Mouse (Mus musculus): ENCODE data around the gene Slit3.
A peak's percentile ranks its signal among the peaks of the same experiment; 100 is the strongest.

The Slit3 gene

DNA sequence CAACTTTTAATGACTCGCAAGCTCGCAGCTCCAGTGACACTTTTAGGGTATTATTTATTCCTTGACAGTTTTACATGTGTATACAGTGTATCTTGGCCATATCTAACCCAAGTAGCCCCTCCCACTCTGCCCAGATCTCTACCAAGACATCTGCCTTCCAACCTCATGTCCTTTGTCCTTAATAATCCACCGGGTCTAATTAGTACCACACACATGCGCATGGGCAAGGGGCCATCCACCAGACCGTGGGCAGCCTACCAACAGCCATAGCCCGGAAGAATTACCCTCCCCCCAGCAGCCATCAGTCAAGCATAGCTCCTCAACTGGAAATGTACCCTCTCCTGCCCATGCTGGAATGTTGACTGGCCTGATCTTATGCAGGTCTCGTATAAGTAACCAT is 552.0 kb downstream of the Slit3 start:
- DNase-seq (ENCODE audit: low read depth, low spot score): no peak

DNA sequence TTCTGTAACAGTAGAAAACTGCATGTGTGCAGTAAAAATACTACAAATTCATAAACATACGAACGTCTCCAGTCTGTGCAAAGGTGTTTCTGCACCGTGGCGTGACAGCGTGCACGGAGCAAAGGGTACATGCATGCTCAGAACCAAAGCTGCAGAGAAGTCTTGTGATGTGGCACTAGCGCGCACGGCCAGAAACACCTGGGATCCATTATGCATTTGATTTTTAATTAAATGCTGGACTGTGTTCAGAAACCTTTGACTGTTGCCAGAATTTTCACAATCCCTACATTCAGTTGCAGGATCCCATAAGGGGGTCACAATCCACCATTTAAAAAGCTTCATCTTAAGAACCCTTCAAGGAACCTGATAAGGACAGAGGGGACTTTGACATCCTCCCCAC is 553.2 kb downstream of the Slit3 start:
- no peak for DNase-seq (ENCODE audit: low read depth, low spot score)

DNA sequence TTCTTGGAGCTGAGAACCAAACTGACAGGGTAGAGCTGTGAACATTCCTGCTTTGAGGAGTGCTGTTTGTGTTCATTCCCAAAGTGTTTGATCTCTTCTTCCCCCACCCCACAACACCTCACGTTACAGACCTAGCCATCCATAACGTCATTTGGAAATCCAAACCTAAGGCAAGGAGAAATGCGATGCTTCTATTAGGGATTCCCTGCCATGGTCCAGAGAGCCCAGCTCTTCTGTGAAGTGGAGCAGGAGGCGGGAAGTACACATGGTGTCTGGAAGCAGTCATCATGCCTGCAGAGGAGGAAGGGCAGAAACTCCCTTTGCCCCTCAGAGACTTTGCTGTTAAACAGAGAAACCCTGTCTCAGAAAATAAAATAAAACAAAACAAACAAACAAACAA is 555.7 kb downstream of the Slit3 start:
- DNase-seq (ENCODE audit: low read depth, low spot score): no peak

DNA sequence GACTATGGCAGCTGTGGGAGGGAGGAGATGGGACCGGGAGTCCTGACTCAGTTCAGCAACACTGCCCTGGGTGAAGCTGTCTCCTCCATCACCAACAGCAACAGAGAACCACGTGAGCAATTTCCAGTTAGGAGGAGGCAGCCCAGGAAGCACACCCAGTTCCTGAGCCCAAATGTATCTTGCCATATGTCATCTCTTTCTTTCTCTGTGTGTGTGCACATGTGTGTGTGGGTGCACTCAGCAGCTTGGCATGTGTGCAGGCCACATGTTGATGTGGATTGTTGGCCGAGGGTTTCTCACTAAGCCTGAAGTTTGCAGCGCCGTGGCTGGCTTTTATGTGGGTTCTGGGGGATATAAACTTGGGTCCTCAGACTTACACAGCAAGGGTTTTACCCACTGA is 559.0 kb downstream of the Slit3 start:
- DNase-seq (ENCODE audit: low read depth, low spot score): no peak

DNA sequence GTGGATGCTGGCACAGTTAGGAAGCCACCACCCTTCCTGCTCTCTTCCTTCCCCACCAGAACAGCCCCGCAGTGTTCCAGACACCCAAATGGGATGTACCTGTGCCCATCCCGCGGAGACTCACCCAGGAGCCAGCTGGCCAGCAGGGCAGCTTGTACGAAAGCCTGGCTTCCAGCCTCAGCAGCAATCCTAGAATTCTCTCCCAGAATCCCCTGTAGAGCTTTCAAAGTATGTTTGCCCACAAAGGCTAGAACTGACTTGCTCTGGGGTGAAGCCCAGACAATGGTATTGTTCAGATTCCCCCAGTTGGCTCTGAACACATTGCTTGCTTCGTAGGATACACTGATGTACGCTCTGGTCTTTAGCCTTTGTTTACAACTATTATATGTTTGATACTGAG is 566.3 kb downstream of the Slit3 start:
- no peak for DNase-seq (ENCODE audit: low read depth, low spot score)

DNA sequence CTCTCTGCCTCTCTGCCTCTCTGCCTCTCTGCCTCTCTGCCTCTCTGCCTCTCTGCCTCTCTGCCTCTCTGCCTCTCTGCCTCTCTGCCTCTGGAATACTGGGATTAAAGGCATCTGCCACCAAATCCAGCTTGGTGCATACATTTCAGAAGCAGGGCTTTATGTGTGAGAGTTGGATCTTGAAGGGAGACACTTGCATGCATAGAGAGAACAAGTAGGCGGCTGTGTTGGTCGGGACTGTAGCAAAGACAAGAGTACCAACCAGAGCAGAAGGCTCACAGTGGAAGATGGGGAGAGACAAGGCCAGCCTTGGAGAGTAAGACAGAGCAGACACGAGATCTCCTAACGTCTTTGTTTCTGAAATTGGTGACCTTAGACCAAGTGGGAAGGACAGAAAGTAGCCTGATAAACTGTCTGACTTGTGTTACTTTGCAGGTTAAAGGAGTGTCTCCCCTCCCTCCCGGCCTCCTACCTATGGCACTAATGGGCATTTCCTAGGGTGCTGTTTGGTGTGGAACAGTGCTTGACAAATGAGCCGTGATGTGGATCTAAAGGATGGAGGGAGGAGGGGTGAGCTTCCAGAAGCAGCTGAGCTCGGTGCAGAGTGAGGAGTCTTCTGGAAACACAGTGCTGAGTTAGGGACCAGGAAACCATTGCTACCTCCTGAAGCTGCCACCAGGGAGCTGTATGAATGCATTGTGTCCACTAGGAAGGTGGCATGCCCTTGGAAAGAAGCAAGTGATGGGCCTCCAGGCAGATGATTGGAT is 569.7 kb downstream of the Slit3 start:
- DNase-seq (ENCODE audit: low read depth, low spot score): no peak

DNA sequence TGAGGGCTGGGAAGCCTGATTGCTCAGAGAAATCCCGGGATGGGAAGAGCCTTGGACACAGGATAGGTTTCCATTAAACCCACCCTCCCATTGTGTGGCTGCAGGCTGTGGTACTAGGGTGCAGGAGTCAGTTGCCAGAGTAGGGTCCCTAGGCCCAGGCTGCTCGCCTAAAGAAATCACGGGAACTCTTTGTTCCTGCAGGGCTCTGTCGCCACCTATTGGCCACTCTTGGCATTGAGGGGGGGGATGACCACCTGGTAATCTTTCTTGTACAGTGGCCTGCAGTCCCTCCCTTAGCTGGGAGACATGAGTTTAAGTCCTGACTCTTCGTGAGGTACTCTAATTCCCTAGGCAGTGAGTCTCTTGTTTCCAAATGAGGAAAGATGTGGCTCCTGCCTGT is 572.1 kb downstream of the Slit3 start:
- DNase-seq (ENCODE audit: low read depth, low spot score): peak; percentile 54

DNA sequence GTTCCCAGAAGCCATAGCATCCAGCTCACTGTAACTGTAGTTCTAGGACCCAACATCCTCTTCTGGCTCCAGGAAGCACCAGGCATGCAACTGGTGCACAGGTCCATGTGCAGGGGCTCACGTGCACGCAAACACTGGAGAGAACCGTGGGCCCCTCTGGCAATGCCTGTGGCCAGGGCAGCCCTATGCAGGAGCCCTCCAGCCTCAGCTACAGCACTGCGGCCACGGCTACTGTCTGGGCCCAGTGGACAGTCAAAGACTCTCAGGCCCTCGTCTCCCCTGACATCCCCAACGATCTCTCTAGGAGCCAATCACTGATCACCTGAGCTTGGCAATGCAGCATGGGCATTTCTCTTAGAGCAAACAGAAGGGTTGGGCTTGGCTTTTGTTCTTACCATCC is 572.6 kb downstream of the Slit3 start:
- DNase-seq (ENCODE audit: low read depth, low spot score): no peak

DNA sequence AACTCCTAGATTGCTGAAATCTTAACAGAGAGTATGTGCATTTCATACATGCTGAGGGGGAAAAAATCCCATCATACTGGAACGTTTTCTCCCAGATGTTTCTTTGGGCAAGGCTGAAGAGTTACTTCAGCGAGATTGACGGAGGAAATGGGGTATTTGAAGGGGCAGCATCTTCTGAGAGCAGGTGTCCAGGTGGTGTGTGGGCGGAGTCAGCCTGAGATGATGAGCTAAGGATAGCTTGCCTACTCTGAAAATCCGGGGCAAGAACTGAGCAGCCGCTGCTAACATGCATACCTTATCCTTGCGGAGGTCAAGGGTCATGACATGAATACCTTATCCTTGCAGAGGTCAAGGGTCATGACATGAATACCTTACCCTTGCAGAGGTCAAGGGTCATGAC is 576.5 kb downstream of the Slit3 start:
- no peak for DNase-seq (ENCODE audit: low read depth, low spot score)

DNA sequence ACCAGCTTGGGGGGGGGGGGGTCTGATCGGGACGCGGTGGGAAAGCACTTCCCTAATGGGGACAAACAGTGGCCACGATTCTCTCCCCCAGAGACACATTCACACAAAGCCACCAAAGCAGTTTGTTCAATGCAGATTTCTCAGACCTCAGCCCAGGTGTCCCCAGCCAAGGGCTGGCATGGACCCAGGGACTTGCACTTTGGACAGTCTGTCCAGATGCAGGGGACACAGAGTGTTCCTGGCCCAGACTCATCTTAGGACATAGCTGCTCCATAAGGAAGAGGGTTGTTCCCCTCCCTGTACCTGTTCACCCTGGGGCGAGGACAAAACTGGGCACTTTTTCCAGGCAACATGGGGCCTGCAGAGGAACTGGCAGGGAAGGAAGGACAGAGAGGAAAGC is 577.9 kb downstream of the Slit3 start:
- no peak for DNase-seq (ENCODE audit: low read depth, low spot score)

DNA sequence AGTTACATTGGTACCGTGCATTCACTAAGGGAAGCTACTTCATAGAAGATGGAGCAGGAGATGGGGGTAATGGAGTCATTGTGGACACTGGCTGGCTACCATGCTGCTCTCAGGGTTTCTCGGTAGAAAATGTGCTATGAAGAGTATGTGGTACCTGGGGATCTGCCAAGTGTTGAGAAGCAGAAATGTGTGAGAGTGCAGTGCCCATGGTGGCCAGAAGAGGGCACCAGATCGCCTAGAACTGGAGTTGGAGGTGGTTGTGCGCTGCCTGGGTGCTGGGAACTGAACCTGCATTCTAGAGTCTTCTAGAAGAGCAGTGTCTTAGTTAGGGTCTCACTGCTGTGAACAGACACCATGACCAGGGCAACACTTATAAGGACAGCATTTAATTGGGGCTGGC is 582.4 kb downstream of the Slit3 start:
- no peak for DNase-seq (ENCODE audit: low read depth, low spot score)

DNA sequence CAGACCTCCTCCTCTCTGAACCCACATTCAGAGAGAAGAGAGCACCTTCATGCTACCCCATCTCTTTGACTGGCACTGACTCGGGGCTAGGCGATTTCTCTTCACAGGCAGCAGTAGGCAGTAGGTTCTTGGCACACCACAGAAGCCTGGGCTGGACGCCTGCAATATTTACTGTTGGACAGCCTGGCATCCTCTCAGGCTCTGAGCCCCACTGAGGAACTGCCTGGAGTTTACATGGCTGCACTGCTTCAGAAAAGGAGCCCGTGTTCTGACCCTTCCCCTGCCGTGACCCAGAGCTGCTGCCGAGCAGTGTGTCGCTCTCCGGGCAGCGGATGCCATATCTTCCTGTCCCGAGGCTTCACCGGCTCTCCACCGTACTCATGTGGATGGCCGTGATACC is 583.4 kb downstream of the Slit3 start:
- DNase-seq (ENCODE audit: low read depth, low spot score): no peak

DNA sequence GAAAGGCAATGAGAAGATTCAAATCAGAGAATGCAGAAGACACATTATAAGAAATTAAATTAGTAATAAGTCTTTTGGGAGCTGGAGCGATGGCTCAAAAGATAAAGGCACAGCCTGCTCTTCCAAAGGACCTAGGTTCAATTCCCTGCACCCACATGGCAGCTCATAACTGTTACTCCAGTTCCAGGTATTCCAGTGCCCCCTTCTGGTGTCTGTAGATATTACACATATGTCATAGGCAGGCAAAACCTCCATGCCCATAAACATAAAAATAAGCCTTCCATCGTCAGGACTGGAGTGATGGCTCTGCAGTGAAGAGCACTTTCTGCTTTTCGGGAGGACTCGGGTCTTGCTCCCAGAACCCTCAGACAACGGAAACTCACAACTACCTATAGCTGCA is 583.9 kb downstream of the Slit3 start:
- no peak for DNase-seq (ENCODE audit: low read depth, low spot score)

DNA sequence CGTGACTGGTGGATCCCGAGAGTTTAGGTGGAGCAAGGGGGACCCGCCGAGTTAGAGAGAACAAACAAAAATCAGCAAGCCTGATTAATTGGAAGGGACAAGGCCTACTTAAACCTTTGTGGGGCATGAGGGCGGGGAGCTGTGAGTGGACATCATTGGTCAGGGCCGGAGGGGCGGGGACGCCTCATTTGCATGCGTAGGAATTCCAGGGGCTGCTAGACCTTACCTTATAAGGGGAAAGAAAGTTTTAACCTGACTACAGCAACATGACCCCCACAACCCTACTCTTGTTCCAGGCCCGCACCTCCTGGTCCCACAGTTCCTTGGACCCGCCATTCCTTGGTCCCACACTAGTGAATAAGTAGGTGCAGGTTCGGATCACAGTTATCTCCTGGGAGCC is 586.4 kb downstream of the Slit3 start:
- DNase-seq (ENCODE audit: low read depth, low spot score): no peak

DNA sequence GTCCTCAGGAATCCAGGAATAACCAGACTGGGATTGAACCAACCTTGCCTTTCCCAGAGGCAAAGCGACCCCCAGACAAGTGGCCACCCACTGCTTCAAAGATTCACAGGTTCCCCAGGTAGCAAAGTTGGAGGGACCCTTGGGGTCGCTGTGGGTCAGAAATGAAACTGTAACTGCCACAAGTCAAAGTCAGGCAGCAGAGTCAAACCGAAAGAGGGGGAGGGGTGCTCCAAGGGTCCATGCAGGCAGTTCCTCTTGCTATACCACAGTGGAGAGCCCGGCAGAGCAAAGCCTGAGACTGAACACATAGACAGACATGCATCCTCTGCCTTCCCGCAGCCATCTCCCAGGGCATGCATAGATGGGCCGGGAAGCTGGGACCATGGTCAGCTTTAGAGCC is 590.3 kb downstream of the Slit3 start:
- peak; percentile 26 for DNase-seq (ENCODE audit: low read depth, low spot score)

DNA sequence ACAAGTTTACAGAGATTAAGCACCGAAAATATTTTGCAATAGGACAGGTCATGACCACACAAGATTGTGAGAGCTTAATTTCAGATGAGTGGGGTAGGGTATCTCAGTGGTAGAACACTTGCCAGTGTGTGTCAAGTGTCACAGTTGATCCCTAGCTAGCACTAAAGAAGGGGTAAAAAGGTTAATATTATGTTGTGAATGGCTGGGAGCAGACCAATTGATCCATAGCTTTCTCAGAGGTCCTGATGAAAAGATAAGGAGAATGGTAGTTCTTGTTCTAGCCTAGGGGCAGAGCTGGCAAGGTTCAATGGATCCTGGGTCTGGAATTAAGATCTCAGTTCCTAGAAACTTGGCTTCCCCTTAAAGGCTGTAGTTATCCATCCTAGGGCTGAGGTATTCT is 597.9 kb downstream of the Slit3 start:
- no peak for DNase-seq (ENCODE audit: low read depth, low spot score)

DNA sequence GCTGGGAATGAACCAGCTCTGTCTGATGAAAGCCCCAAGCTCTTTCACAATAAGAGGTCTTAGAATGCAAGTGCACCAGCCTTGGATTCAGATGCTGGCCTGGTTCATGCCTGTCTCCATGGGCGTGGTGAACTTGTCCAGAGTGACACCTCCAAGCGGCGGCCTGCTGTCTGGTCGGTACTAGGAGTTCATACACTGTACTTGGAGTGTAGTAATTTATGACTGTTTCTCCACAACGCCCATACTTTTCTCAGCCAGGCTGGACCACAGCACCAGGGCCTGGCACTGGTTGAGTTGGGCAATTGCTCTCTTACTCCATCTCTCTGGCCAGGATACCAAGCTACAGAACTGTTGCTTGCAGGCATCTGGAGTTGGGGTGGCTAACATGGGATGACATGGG is 602.9 kb downstream of the Slit3 start:
- DNase-seq (ENCODE audit: low read depth, low spot score): no peak

DNA sequence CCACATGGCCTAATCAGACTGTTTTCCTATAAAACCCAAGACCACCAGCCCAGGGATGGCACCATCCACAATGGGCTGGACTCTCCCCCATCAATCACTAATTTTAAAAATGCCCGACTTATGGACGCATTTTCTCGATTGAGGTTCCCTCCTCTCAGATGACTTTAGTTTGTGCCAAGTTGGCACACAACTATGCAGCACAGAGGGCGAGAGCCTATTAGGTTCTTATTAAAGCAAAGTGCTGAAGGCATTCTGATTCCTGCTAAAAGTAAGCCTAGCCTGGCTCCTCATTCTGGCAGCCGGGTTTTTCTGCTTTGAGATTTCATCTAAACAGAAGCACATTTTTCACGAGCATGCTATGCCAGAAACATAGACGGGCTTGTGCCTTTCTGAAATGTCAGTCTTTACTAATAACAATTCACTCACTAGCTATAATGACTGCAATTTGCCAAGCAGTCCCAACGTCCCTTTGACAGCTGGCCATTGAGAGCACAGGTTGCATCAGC is 605.4 kb downstream of the Slit3 start:
- no peak for DNase-seq (ENCODE audit: low read depth, low spot score)

DNA sequence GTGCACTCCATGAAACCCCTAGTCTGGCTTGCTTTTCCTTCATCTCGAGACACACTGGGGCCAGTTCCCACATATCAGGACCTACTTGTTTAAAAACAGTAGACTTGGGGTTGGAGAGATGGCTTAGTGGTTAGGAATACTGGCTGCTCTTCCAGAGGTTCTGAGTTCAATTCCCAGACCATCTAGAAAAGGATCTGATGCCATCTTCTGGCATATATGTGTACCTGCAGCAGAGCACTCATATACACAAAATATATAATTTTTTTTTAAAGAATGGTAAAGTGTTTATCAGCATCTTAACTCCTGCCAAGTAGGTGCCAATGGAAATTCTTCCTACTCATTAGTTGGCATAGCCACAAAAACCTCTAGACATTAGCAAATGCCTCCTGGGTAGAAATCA is 607.2 kb downstream of the Slit3 start:
- no peak for DNase-seq (ENCODE audit: low read depth, low spot score)

DNA sequence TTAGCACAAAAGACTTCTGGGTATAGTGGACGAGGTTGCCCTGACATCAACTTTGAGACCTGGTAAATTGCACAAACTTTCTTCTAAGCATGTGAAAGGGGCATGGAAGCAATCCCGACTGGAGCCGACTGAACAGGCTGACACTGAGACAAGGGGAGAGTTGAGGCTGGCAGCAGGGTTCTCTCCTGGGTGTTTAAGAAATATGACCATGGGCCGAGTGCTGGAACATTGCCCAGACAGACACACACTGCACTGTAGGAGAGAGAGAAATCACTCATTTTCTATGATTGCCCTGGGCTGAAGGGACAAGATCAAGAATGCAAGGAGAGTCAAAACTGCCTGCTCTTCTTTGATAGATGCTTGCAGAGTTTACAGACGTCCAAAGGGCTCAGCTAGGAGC is 608.2 kb downstream of the Slit3 start:
- DNase-seq (ENCODE audit: low read depth, low spot score): no peak

DNA sequence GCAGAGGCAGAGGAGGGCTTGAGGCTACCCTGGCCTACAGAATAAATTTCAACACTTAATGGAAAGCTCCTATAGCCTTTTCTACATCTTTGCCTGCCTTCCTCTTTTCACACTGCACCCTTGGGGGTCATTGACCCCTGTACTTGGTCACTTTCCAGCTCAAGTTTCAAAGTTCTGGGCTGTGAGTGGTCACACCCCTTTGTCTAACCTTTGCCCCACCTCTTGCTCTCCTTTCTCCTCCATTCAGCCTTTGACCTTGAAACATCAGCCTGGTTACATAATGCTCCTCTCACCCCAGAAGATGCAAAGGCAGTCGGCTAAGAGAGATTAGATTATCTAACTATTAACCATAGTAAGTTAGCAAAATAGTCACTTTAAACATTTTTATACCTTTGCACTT is 611.3 kb downstream of the Slit3 start:
- DNase-seq (ENCODE audit: low read depth, low spot score): no peak

DNA sequence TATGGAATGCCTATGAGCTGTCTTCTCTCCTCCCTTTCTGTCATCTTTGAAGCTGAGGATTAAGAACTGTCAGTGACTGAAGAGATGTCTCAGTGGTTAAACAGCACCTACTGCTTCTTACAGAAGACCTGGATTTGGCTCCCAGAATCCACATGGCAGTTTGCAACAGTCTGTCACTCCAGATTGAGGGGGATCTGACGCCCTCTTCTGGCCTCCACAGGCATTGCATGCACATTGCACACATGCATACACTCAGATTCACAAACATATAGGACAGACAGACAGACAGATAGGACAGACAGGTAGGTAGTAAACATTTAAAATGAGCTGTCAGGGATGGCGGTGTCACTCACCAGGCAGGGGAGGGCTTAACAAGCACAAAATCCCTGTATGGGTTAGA is 615.8 kb downstream of the Slit3 start:
- no peak for DNase-seq (ENCODE audit: low read depth, low spot score)

DNA sequence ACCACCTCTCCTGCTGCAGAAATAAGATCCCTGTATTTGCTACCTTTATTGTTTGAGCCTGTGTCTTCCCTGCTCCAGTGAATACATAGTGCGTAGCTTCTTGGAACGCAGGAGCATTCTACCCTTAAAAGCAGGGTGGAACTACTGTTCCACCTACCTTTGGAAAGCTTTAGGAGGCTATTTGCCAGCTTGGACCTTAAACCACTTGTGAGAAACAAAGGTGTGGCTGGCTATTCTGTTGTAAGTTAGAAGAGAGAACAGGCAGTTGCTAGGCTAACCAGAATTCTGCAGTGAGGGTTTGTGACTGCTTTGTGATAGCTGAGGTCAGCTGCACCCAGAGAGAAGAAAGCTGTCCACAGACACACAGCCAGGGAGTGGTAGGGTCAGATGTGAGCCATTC is 616.2 kb downstream of the Slit3 start:
- DNase-seq (ENCODE audit: low read depth, low spot score): no peak

DNA sequence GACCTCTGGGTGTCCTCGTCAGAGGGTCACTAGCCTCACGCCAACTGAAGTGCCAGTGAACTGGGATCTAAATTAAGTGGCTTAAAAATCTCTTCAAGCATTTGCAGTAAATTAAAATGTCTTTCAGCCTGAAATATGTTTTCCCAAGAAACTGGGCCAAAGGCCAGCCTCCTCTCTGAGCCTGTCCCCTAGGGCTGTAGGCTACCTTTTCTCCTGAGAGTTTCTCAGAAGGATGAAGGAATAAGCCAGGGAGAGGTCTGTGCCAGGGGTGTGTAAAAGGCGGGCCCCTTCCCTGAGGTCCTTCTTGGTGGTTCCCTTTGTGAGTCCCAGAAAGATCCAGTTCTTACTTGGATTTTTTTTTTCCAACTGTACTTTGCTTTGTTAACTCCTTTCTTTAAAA is 617.1 kb downstream of the Slit3 start:
- no peak for DNase-seq (ENCODE audit: low read depth, low spot score)
